Mouse (Mus musculus): ENCODE measurements around the gene Pex26. TPM values are rescaled to one million over a fixed set of nuclear protein-coding genes. Genes with fewer than 3 reads are reported as not detected.
A peak's percentile ranks its signal among the peaks of the same experiment; 100 is the strongest.

Gene Pex26
- total RNA-seq, 2 experiments from 2014 or later: 13.4 TPM

- no peak for DNase-seq (ENCODE audit: low spot score in 2 of 2)
These were observed 20.9 kb upstream of the Pex26 start for GRCm38 (mm10) chr6:121162616-121163015.

GRCm38 (mm10) chr6:121166098-121166552 lies 17.3 kb upstream of the Pex26 start:
- no peak for DNase-seq (ENCODE audit: low spot score in 2 of 2)

GRCm38 (mm10) chr6:121167381-121167975 lies 16.0 kb upstream of the Pex26 start:
- no peak for DNase-seq (ENCODE audit: low spot score in 2 of 2)

GRCm38 (mm10) chr6:121171102-121171501 lies 12.4 kb upstream of the Pex26 start:
- peak in 1 of 2 experiments; percentile 59 for DNase-seq (ENCODE audit: low spot score in 2 of 2)

GRCm38 (mm10) chr6:121173471-121173870 lies 10.0 kb upstream of the Pex26 start:
- no peak for DNase-seq (ENCODE audit: low spot score in 2 of 2)

- no peak for DNase-seq (ENCODE audit: low spot score in 2 of 2)
These were observed 8.7 kb upstream of the Pex26 start for GRCm38 (mm10) chr6:121174761-121175160.

GRCm38 (mm10) chr6:121176011-121176730 lies 7.3 kb upstream of the Pex26 start:
- DNase-seq (ENCODE audit: low spot score in 2 of 2): no peak

GRCm38 (mm10) chr6:121176731-121177098 lies 6.8 kb upstream of the Pex26 start:
- no peak for DNase-seq (ENCODE audit: low spot score in 2 of 2)

- DNase-seq (ENCODE audit: low spot score in 2 of 2): no peak
These were observed 6.3 kb upstream of the Pex26 start for GRCm38 (mm10) chr6:121177118-121177708.

GRCm38 (mm10) chr6:121178700-121179358 lies 4.6 kb upstream of the Pex26 start:
- no peak for DNase-seq (ENCODE audit: low spot score in 2 of 2)

GRCm38 (mm10) chr6:121179846-121180245 lies 3.6 kb upstream of the Pex26 start:
- no peak for DNase-seq (ENCODE audit: low spot score in 2 of 2)

GRCm38 (mm10) chr6:121184198-121185140 lies 1.0 kb downstream of the Pex26 start:
- DNase-seq (ENCODE audit: low spot score in 2 of 2): no peak

- DNase-seq (ENCODE audit: low spot score in 2 of 2): no peak
These were observed 1.8 kb downstream of the Pex26 start for GRCm38 (mm10) chr6:121185232-121185631.

GRCm38 (mm10) chr6:121191261-121192009 lies 8.0 kb downstream of the Pex26 start:
- no peak for DNase-seq (ENCODE audit: low spot score in 2 of 2)

GRCm38 (mm10) chr6:121194061-121194955 lies 10.8 kb downstream of the Pex26 start:
- no peak for DNase-seq (ENCODE audit: low spot score in 2 of 2)

- DNase-seq (ENCODE audit: low spot score in 2 of 2): no peak
These were observed 11.7 kb downstream of the Pex26 start for GRCm38 (mm10) chr6:121194956-121195731.

GRCm38 (mm10) chr6:121197807-121198365 lies 14.4 kb downstream of the Pex26 start:
- no peak for DNase-seq (ENCODE audit: low spot score in 2 of 2)

GRCm38 (mm10) chr6:121200458-121200857 lies 17.0 kb downstream of the Pex26 start:
- DNase-seq (ENCODE audit: low spot score in 2 of 2): no peak

Data from adrenal gland, postnatal 4 days (tissue).